Mouse (Mus musculus): ENCODE results near the gene Tbc1d12. TPM values are rescaled to one million over a fixed set of nuclear protein-coding genes. Genes with fewer than 3 reads are reported as not detected.

Gene Tbc1d12
- polyA plus RNA-seq (2012; rRNA removed), result 9.3 and 10.5 TPM in 2 replicates

GRCm38 (mm10) chr19:38836438-38837170, at the start of gene Tbc1d12:
TSS of gene Tbc1d12 (plus strand) at chr19:38836579.

GRCm38 (mm10) chr19:38818766-38819426, 17.5 kb upstream of the Tbc1d12 start, which contains the start of gene Noc3l:
TSS of gene Noc3l (minus strand) at chr19:38819237.

GRCm38 (mm10) chr19:38930788-38931565, 94.6 kb downstream of the Tbc1d12 start, which contains the start of gene Hells:
TSS of gene Hells (plus strand) at chr19:38930915.

Other genes with a start within 250 kb of the Tbc1d12 start
- gene Noc3l, start 17.3 kb upstream of the Tbc1d12 start, polyA plus RNA-seq (2012; rRNA removed), result 14.1 and 15.2 TPM in 2 replicates
- gene Hells, start 94.3 kb downstream of the Tbc1d12 start, polyA plus RNA-seq (2012; rRNA removed), result 15.9 and 18.9 TPM in 2 replicates
- 0.14 and 0.18 TPM in 2 replicates for gene Cyp2c55, start 170.4 kb downstream of the Tbc1d12 start, polyA plus RNA-seq (2012; rRNA removed)
- gene Cyp2c65, start 224.4 kb downstream of the Tbc1d12 start, polyA plus RNA-seq (2012; rRNA removed), result 0.06 and 0.13 TPM in 2 replicates